Mouse (Mus musculus): ENCODE measurements around the gene Coq10a. TPM values are rescaled to one million over a fixed set of nuclear protein-coding genes. Genes with fewer than 3 reads are reported as not detected.

Gene Coq10a
- polyA plus RNA-seq, 1 experiment from 2014 or later, result 33.7 TPM

DNA sequence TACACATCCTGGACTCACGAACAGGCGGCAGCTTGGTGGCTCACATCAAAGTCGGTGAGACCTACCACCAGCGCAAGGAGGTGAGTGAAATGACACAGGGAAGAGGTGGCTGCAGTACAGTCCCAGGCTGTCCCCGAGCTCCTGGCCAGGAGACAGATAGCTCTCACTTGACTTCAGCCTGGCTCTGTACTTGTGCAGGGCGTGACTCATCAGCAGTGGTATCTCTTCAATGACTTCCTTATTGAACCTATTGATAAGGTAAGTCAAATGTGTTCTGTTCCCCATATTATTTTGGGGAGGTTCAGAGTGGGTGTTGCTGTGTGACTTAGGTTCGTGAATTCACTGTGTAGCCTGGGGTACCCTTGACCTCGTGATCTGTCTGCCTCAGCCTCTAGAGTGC, 53.2 kb downstream of the Coq10a start:
- 96% methylated on average over 8 of the region's 8 CpGs for WGBS
- H3K9me3 ChIP-seq, result no peaks in the 10 kb centered on the region
- no peak overlapping the region for H3K4me3 ChIP-seq
- no peak for ATAC-seq (replicated peaks)
- H3K27ac ChIP-seq (replicated peaks), result no peak overlapping the region
- H3K9ac ChIP-seq (replicated peaks), result no peak overlapping the region
- peaks cover 68% of the 10 kb centered on the region for H3K36me3 ChIP-seq
- no peaks in the 10 kb centered on the region for H3K27me3 ChIP-seq
- peaks cover under 1% of the 10 kb centered on the region; the same call in 1 of the 2 replicates for H3K4me1 ChIP-seq
- no peak overlapping the region for H3K4me2 ChIP-seq (replicated peaks)

Small RNAs within 50 kb of the gene (microRNA-seq; reads per million reads assigned to microRNA genes)
- gene Gm25361, result not detected
- gene Gm26308, result not detected
- gene Mir6914, result 0.66 reads per million
- 1.3 reads per million for gene Mir6915

Other genes starting within 250 kb of the Coq10a start
- gene Rbms2, start 188.7 kb downstream of the Coq10a start, polyA plus RNA-seq (2015; fragmentation: Nextera tagmentation; extraction: Ambion mirVana), result 7.9 and 9.0 TPM in 2 replicates
- gene Gls2, start 174.5 kb downstream of the Coq10a start, polyA plus RNA-seq (2015; fragmentation: Nextera tagmentation; extraction: Ambion mirVana), result 0.57 and 0.64 TPM in 2 replicates
- gene Spryd4, start 157.2 kb downstream of the Coq10a start, polyA plus RNA-seq (2015; fragmentation: Nextera tagmentation; extraction: Ambion mirVana), result 19.1 and 19.8 TPM in 2 replicates
- gene Mip, start 143.2 kb downstream of the Coq10a start, polyA plus RNA-seq (2015; fragmentation: Nextera tagmentation; extraction: Ambion mirVana), result 0.19 TPM in 1 of 2 replicates, not detected in the other
- 32.0 and 35.8 TPM in 2 replicates for gene Timeless, start 136.9 kb downstream of the Coq10a start, polyA plus RNA-seq (2015; fragmentation: Nextera tagmentation; extraction: Ambion mirVana)
- gene Apon, start 114.9 kb downstream of the Coq10a start, polyA plus RNA-seq (2015; fragmentation: Nextera tagmentation; extraction: Ambion mirVana), result 0.19 TPM in 1 of 2 replicates, not detected in the other
- gene Apof, start 100.3 kb downstream of the Coq10a start, polyA plus RNA-seq (2015; fragmentation: Nextera tagmentation; extraction: Ambion mirVana), result not detected in 2 replicates
- gene Stat2, start 98.4 kb downstream of the Coq10a start, polyA plus RNA-seq (2015; fragmentation: Nextera tagmentation; extraction: Ambion mirVana), result 17.1 and 21.0 TPM in 2 replicates
- gene Il23a, start 70.2 kb downstream of the Coq10a start, polyA plus RNA-seq (2015; fragmentation: Nextera tagmentation; extraction: Ambion mirVana), result 0.11 TPM in 1 of 2 replicates, not detected in the other
- gene Pan2, start 65.7 kb downstream of the Coq10a start, polyA plus RNA-seq (2015; fragmentation: Nextera tagmentation; extraction: Ambion mirVana), result 27.6 and 30.9 TPM in 2 replicates
- 208 and 216 TPM in 2 replicates for gene Cnpy2, start 46.5 kb downstream of the Coq10a start, polyA plus RNA-seq (2015; fragmentation: Nextera tagmentation; extraction: Ambion mirVana)
- gene Cs, start 31.3 kb downstream of the Coq10a start, polyA plus RNA-seq (2015; fragmentation: Nextera tagmentation; extraction: Ambion mirVana), result 233 and 237 TPM in 2 replicates
- gene Ankrd52, start 8.1 kb upstream of the Coq10a start, polyA plus RNA-seq (2015; fragmentation: Nextera tagmentation; extraction: Ambion mirVana), result 13.0 and 13.4 TPM in 2 replicates
- 0.09 and 0.24 TPM in 2 replicates for gene Slc39a5, start 32.2 kb upstream of the Coq10a start, polyA plus RNA-seq (2015; fragmentation: Nextera tagmentation; extraction: Ambion mirVana)
- 137 and 139 TPM in 2 replicates for gene Nabp2, start 42.5 kb upstream of the Coq10a start, polyA plus RNA-seq (2015; fragmentation: Nextera tagmentation; extraction: Ambion mirVana)
- 104 and 110 TPM in 2 replicates for gene Rnf41, start 42.7 kb upstream of the Coq10a start, polyA plus RNA-seq (2015; fragmentation: Nextera tagmentation; extraction: Ambion mirVana)
- gene Smarcc2, start 90.3 kb upstream of the Coq10a start, polyA plus RNA-seq (2015; fragmentation: Nextera tagmentation; extraction: Ambion mirVana), result 201 and 202 TPM in 2 replicates
- 682 and 697 TPM in 2 replicates for gene Myl6, start 125.1 kb upstream of the Coq10a start, polyA plus RNA-seq (2015; fragmentation: Nextera tagmentation; extraction: Ambion mirVana)
- gene Myl6b, start 129.7 kb upstream of the Coq10a start, polyA plus RNA-seq (2015; fragmentation: Nextera tagmentation; extraction: Ambion mirVana), result 4.7 and 5.6 TPM in 2 replicates
- gene Esyt1, start 156.9 kb upstream of the Coq10a start, polyA plus RNA-seq (2015; fragmentation: Nextera tagmentation; extraction: Ambion mirVana), result 6.8 and 7.6 TPM in 2 replicates
- 22.8 and 24.5 TPM in 2 replicates for gene Zc3h10, start 178.8 kb upstream of the Coq10a start, polyA plus RNA-seq (2015; fragmentation: Nextera tagmentation; extraction: Ambion mirVana)
- gene Rpl41, start 180.3 kb upstream of the Coq10a start, polyA plus RNA-seq (2015; fragmentation: Nextera tagmentation; extraction: Ambion mirVana), result 2,336 and 2,513 TPM in 2 replicates
- 146 and 149 TPM in 2 replicates for gene Pa2g4, start 197.0 kb upstream of the Coq10a start, polyA plus RNA-seq (2015; fragmentation: Nextera tagmentation; extraction: Ambion mirVana)
- gene Erbb3, start 220.7 kb upstream of the Coq10a start, polyA plus RNA-seq (2015; fragmentation: Nextera tagmentation; extraction: Ambion mirVana), result 0.42 TPM in 2 replicates